8 mouse cellular contexts compared by ENCODE assay signal in genomic region chr9:121383180-121383586, GRCm38 (mm10).
DNase-seq lines count a peak whose midpoint lies in the region; ATAC-seq and TF ChIP-seq lines count a peak whose summit lies in the region.

No protein-coding gene starts in this region.

- H3K9me3 ChIP-seq in embryonic facial prominence, embryonic 13.5 days = no peaks in the 10 kb centered on the region
- no peaks in the 10 kb centered on the region for H3K9me3 ChIP-seq in embryonic facial prominence, embryonic 10.5 days
- H3K9me3 ChIP-seq in midbrain, embryonic 15.5 days = no peaks in the 10 kb centered on the region
- H3K9me3 ChIP-seq in midbrain, embryonic 10.5 days (replicated peaks) = no peaks in the 10 kb centered on the region

- H3K4me2 ChIP-seq in embryonic facial prominence, embryonic 13.5 days = no peak overlapping the region
- H3K4me2 ChIP-seq in midbrain, embryonic 15.5 days = no peak overlapping the region

- ATAC-seq in embryonic facial prominence, embryonic 13.5 days (ENCODE audit: insufficient number of reproducible peaks, insufficient read depth, low FRiP score, low TSS enrichment, low read depth) = no peak
- 0 out of 2 replicates have a peak, but pooled peaks have one; percentile 31 for ATAC-seq in midbrain, embryonic 15.5 days (replicated peaks)
- no peak for ATAC-seq in granulocyte monocyte progenitor cell, adult 5-6 weeks (replicated peaks; ENCODE audit: poor library complexity, severe bottlenecking)

- no peaks in the 10 kb centered on the region for H3K27me3 ChIP-seq in embryonic facial prominence, embryonic 13.5 days
- no peaks in the 10 kb centered on the region for H3K27me3 ChIP-seq in embryonic facial prominence, embryonic 10.5 days (replicated peaks; ENCODE audit: low read depth, poor library complexity, severe bottlenecking)
- H3K27me3 ChIP-seq in midbrain, embryonic 15.5 days (replicated peaks) = no peaks in the 10 kb centered on the region
- H3K27me3 ChIP-seq in midbrain, embryonic 10.5 days (ENCODE audit: low read depth, poor library complexity, severe bottlenecking) = no peaks in the 10 kb centered on the region

- peaks cover 18% of the 10 kb centered on the region for H3K4me1 ChIP-seq in embryonic facial prominence, embryonic 13.5 days
- H3K4me1 ChIP-seq in embryonic facial prominence, embryonic 10.5 days = peaks cover 26% of the 10 kb centered on the region
- H3K4me1 ChIP-seq in midbrain, embryonic 15.5 days = peaks cover 20% of the 10 kb centered on the region
- peaks cover 29% of the 10 kb centered on the region for H3K4me1 ChIP-seq in midbrain, embryonic 10.5 days

- H3K36me3 ChIP-seq in embryonic facial prominence, embryonic 13.5 days = no peaks in the 10 kb centered on the region
- no peaks in the 10 kb centered on the region for H3K36me3 ChIP-seq in embryonic facial prominence, embryonic 10.5 days (replicated peaks)
- H3K36me3 ChIP-seq in midbrain, embryonic 15.5 days (replicated peaks) = no peaks in the 10 kb centered on the region
- no peaks in the 10 kb centered on the region for H3K36me3 ChIP-seq in midbrain, embryonic 10.5 days

- no peak for DNase-seq in embryonic facial prominence, embryonic 10.5 days (ENCODE audit: low spot score)
- no peak for DNase-seq in midbrain, embryonic 10.5 days (ENCODE audit: low spot score)
- peak; percentile 80 to 88 for DNase-seq in layer of hippocampus, adult 2 months (ENCODE audit: low spot score in 2 of 2)
- DNase-seq in right cerebral cortex, postnatal 36 days (ENCODE audit: low spot score in 2 of 2) = peak; percentile 80 to 86
- DNase-seq in gastrocnemius, postnatal 14 days = no peak

- no peak overlapping the region for H3K4me3 ChIP-seq in embryonic facial prominence, embryonic 13.5 days
- H3K4me3 ChIP-seq in embryonic facial prominence, embryonic 10.5 days = no peak overlapping the region
- no peak overlapping the region for H3K4me3 ChIP-seq in midbrain, embryonic 15.5 days
- no peak overlapping the region for H3K4me3 ChIP-seq in midbrain, embryonic 10.5 days
- peak overlapping the region; percentile 52 for H3K4me3 ChIP-seq in layer of hippocampus, adult 2 months

- 85% methylated on average over 9 of the region's 9 CpGs for WGBS in embryonic facial prominence, embryonic 13.5 days
- 91% methylated on average over 9 of the region's 9 CpGs for WGBS in embryonic facial prominence, embryonic 10.5 days
- 72% methylated on average over 9 of the region's 9 CpGs for WGBS in midbrain, embryonic 15.5 days
- 91% methylated on average over 9 of the region's 9 CpGs for WGBS in midbrain, embryonic 10.5 days

- H3K9ac ChIP-seq in embryonic facial prominence, embryonic 13.5 days = 0 out of 2 replicates have a peak overlapping the region, but pooled peaks have one; percentile 36
- H3K9ac ChIP-seq in midbrain, embryonic 15.5 days = no peak overlapping the region

- intact Hi-C loops in gastrocnemius, postnatal 14 days (cut with DNase I; ENCODE audit: low total_unique reads) = no loop called here

- H3K27ac ChIP-seq in embryonic facial prominence, embryonic 13.5 days = no peak overlapping the region
- no peak overlapping the region for H3K27ac ChIP-seq in embryonic facial prominence, embryonic 10.5 days (replicated peaks)
- H3K27ac ChIP-seq in midbrain, embryonic 15.5 days = no peak overlapping the region
- no peak overlapping the region for H3K27ac ChIP-seq in midbrain, embryonic 10.5 days (replicated peaks)
- peak overlapping the region; percentile 94 for H3K27ac ChIP-seq in layer of hippocampus, adult 2 months

- no peak for TF ChIP-seq CTCF in layer of hippocampus, adult 2 months (conservative IDR thresholded peaks at IDR 0.05)

Comparison
In these comparisons a context has a peak if more than half of its experiments do, and no peak if none do; other contexts are left out.
1. DNase-seq: peak in layer of hippocampus, adult 2 months (2 of 2) and right cerebral cortex, postnatal 36 days (2 of 2); none in embryonic facial prominence, embryonic 10.5 days (single experiment), midbrain, embryonic 10.5 days (single experiment) and gastrocnemius, postnatal 14 days (single experiment).